Mouse (Mus musculus) kidney, embryonic 15.5 days (tissue): Measurements from ENCODE around the gene Aco2. TPM values are rescaled to one million over a fixed set of nuclear protein-coding genes. Genes with fewer than 3 reads are reported as not detected.

Experiments used
- ATAC-seq: fragments of 200-750 bp; cut with Nextera tagmentation; replicated peaks from 2 replicates; pipeline ENCODE4 v1.8.0; 2017; ENCODE audit warnings: moderate TSS enrichment; ENCODE audit not compliant: low FRiP score
- H3K27ac ChIP-seq: fragments of 300-500 bp; sonication (generic); 2 replicates; pipeline ENCODE4 v1.5.1; 2015; ENCODE audit warnings: mild to moderate bottlenecking, inconsistent platforms
- H3K27me3 ChIP-seq: fragments of 300-500 bp; sonication (generic); 2 replicates; pipeline ENCODE4 v1.6.1; 2015; ENCODE audit warnings: inconsistent platforms
- H3K36me3 ChIP-seq: fragments of 300-500 bp; sonication (generic); 2 replicates; pipeline ENCODE4 v1.6.1; 2015; ENCODE audit warnings: inconsistent platforms
- H3K4me1 ChIP-seq: fragments of 300-500 bp; sonication (generic); 2 replicates; pipeline ENCODE4 v1.6.1; 2015; ENCODE audit warnings: inconsistent platforms
- H3K4me2 ChIP-seq: fragments of 300-500 bp; sonication (generic); 2 replicates; pipeline ENCODE4 v1.6.1; 2015; ENCODE audit warnings: moderate library complexity, mild to moderate bottlenecking, inconsistent platforms
- H3K4me3 ChIP-seq: fragments of 300-500 bp; sonication (generic); replicated peaks from 2 replicates; pipeline ENCODE4 v1.5.1; 2015; ENCODE audit warnings: mild to moderate bottlenecking, inconsistent platforms
- H3K9ac ChIP-seq: fragments of 300-500 bp; sonication (generic); 2 replicates; pipeline ENCODE4 v1.6.1; 2015; ENCODE audit warnings: mild to moderate bottlenecking, inconsistent platforms
- H3K9me3 ChIP-seq: fragments of 300-500 bp; sonication (generic); replicated peaks from 2 replicates; pipeline ENCODE4 v1.6.1; 2016; ENCODE audit warnings: inconsistent platforms
- WGBS: fragments of 180-500 bp; shearing (Covaris S2); methylation state at CpG from one replicate; pipeline ENCODE4 v1.1.7; 2015; ENCODE audit warnings: mixed read lengths; 5-methylcytosine and 5-hydroxymethylcytosine counted together
- polyA plus RNA-seq: library from polyadenylated mRNA; unstranded; fragments of >200 nt; fragmentation: Nextera tagmentation; extraction: Ambion mirVana; gene quantifications from 2 replicates; pipeline ENCODE4 v1.2.1, GENCODE M21; 2015

Gene Aco2
- polyA plus RNA-seq, 1 experiment from 2014 or later = 224 TPM

- H3K4me2 ChIP-seq = peak overlapping the region; percentile 63
- peaks cover 6% of the 10 kb centered on the region for H3K27me3 ChIP-seq
- H3K36me3 ChIP-seq = no peaks in the 10 kb centered on the region
- peaks cover 46% of the 10 kb centered on the region for H3K4me1 ChIP-seq
- ATAC-seq = no peak
- H3K4me3 ChIP-seq = no peak overlapping the region
- WGBS = 59% methylated on average over 10 of the region's 10 CpGs
- H3K9me3 ChIP-seq = no peaks in the 10 kb centered on the region
- no peak overlapping the region for H3K9ac ChIP-seq
- H3K27ac ChIP-seq = peak overlapping the region; percentile 13; the same call in 1 of the 2 replicates
Observed at GRCm38 (mm10) chr15:81835007-81835880, 36.9 kb upstream of the Aco2 start.

- peak overlapping the region; percentile 73 for H3K27ac ChIP-seq
- peak overlapping the region; percentile 37 for H3K4me3 ChIP-seq
- no peaks in the 10 kb centered on the region for H3K36me3 ChIP-seq
- no peaks in the 10 kb centered on the region for H3K9me3 ChIP-seq
- peaks cover 41% of the 10 kb centered on the region for H3K4me1 ChIP-seq
- peak overlapping the region; percentile 63 for H3K4me2 ChIP-seq
- peak overlapping the region; percentile 45 for H3K9ac ChIP-seq
- peaks cover 6% of the 10 kb centered on the region for H3K27me3 ChIP-seq
- WGBS = 2% methylated on average over 33 of the region's 33 CpGs
- peak; percentile 91 for ATAC-seq
Observed at GRCm38 (mm10) chr15:81836124-81836821, 35.8 kb upstream of the Aco2 start.

- peak overlapping the region; percentile 37; the same call in 1 of the 2 replicates for H3K4me3 ChIP-seq
- 64% methylated on average over 7 of the region's 7 CpGs for WGBS
Observed at GRCm38 (mm10) chr15:81836966-81837920, 34.9 kb upstream of the Aco2 start.

GRCm38 (mm10) chr15:81838554-81839235, 33.4 kb upstream of the Aco2 start:
- no peak overlapping the region for H3K9ac ChIP-seq
- no peaks in the 10 kb centered on the region for H3K9me3 ChIP-seq
- peaks cover 37% of the 10 kb centered on the region for H3K4me1 ChIP-seq
- H3K4me3 ChIP-seq = no peak overlapping the region
- no peak overlapping the region for H3K4me2 ChIP-seq
- WGBS = 68% methylated on average over 14 of the region's 14 CpGs
- no peak overlapping the region for H3K27ac ChIP-seq
- no peaks in the 10 kb centered on the region for H3K36me3 ChIP-seq
- no peak for ATAC-seq
- peaks cover 6% of the 10 kb centered on the region for H3K27me3 ChIP-seq

More at GRCm38 (mm10) chr15:81836966-81837920, 34.9 kb upstream of the Aco2 start:
- no peaks in the 10 kb centered on the region for H3K9me3 ChIP-seq
- no peak for ATAC-seq
- 0 out of 2 replicates have a peak overlapping the region, but pooled peaks have one; percentile 73 for H3K27ac ChIP-seq
- H3K36me3 ChIP-seq = no peaks in the 10 kb centered on the region
- H3K4me2 ChIP-seq = peak overlapping the region; percentile 63; the same call in 1 of the 2 replicates
- H3K4me1 ChIP-seq = peaks cover 37% of the 10 kb centered on the region
- H3K27me3 ChIP-seq = peaks cover 6% of the 10 kb centered on the region
- no peak overlapping the region for H3K9ac ChIP-seq

- WGBS = 62% methylated on average over 5 of the region's 5 CpGs
- Histone ChIP-seq H3K9me3 (no peaks in the 10 kb centered on the region), H3K36me3 (no peaks in the 10 kb centered on the region), H3K27me3 (peaks cover 6% of the 10 kb centered on the region), H3K4me1 (peaks cover 32% of the 10 kb centered on the region), H3K4me2 (no peak overlapping the region), H3K27ac (no peak overlapping the region), H3K4me3 (no peak overlapping the region), H3K9ac (no peak overlapping the region)
- ATAC-seq = no peak
Observed at GRCm38 (mm10) chr15:81839634-81840033, 32.5 kb upstream of the Aco2 start.

- no peak overlapping the region for H3K9ac ChIP-seq
- no peak for ATAC-seq
- H3K36me3 ChIP-seq = no peaks in the 10 kb centered on the region
- peaks cover 4% of the 10 kb centered on the region for H3K27me3 ChIP-seq
- no peaks in the 10 kb centered on the region for H3K9me3 ChIP-seq
- H3K4me1 ChIP-seq = peaks cover 36% of the 10 kb centered on the region
- no peak overlapping the region for H3K4me2 ChIP-seq
- H3K4me3 ChIP-seq = no peak overlapping the region
- H3K27ac ChIP-seq = no peak overlapping the region
- whole genome bisulfite sequencing = 83% methylated on average over 7 of the region's 7 CpGs
Observed at GRCm38 (mm10) chr15:81840306-81840705, 31.8 kb upstream of the Aco2 start.

- Histone ChIP-seq H3K27ac (no peak overlapping the region), H3K4me1 (peaks cover 35% of the 10 kb centered on the region), H3K36me3 (peaks cover 8% of the 10 kb centered on the region), H3K27me3 (no peaks in the 10 kb centered on the region), H3K4me3 (no peak overlapping the region), H3K4me2 (no peak overlapping the region), H3K9ac (no peak overlapping the region), H3K9me3 (no peaks in the 10 kb centered on the region)
- ATAC-seq = no peak
- 91% methylated on average over 7 of the region's 7 CpGs for WGBS
Observed at GRCm38 (mm10) chr15:81842275-81842674, 29.8 kb upstream of the Aco2 start.

- Histone ChIP-seq H3K4me2 (no peak overlapping the region), H3K4me3 (no peak overlapping the region), H3K27ac (peak overlapping the region; percentile 79), H3K4me1 (peaks cover 23% of the 10 kb centered on the region), H3K9ac (no peak overlapping the region), H3K27me3 (no peaks in the 10 kb centered on the region), H3K36me3 (peaks cover 30% of the 10 kb centered on the region), H3K9me3 (no peaks in the 10 kb centered on the region)
- 55% methylated on average over 5 of the region's 5 CpGs for WGBS
- ATAC-seq = 0 out of 2 replicates have a peak, but pooled peaks have one; percentile 35
Observed at GRCm38 (mm10) chr15:81845033-81845625, 27.0 kb upstream of the Aco2 start.

- peak; percentile 53; the same call in 1 of the 2 replicates for ATAC-seq
- Histone ChIP-seq H3K27ac (peak overlapping the region; percentile 79), H3K4me2 (no peak overlapping the region), H3K4me1 (peaks cover 23% of the 10 kb centered on the region), H3K4me3 (no peak overlapping the region), H3K9me3 (no peaks in the 10 kb centered on the region), H3K9ac (no peak overlapping the region), H3K27me3 (no peaks in the 10 kb centered on the region), H3K36me3 (peaks cover 36% of the 10 kb centered on the region)
- 22% methylated on average over 4 of the region's 4 CpGs for WGBS
Observed at GRCm38 (mm10) chr15:81845724-81846123, 26.4 kb upstream of the Aco2 start.

- Histone ChIP-seq H3K27ac (no peak overlapping the region), H3K27me3 (no peaks in the 10 kb centered on the region), H3K4me2 (no peak overlapping the region), H3K4me3 (no peak overlapping the region), H3K4me1 (peaks cover 23% of the 10 kb centered on the region), H3K9ac (no peak overlapping the region), H3K9me3 (no peaks in the 10 kb centered on the region), H3K36me3 (peaks cover 47% of the 10 kb centered on the region)
- ATAC-seq = no peak
- WGBS = 84% methylated on average over 9 of the region's 9 CpGs
Observed at GRCm38 (mm10) chr15:81846755-81847154, 25.4 kb upstream of the Aco2 start.

- no peak overlapping the region for H3K4me3 ChIP-seq
- no peak for ATAC-seq
- no peak overlapping the region for H3K27ac ChIP-seq
- peaks cover 51% of the 10 kb centered on the region for H3K36me3 ChIP-seq
- peaks cover 23% of the 10 kb centered on the region for H3K4me1 ChIP-seq
- H3K9ac ChIP-seq = no peak overlapping the region
- H3K4me2 ChIP-seq = no peak overlapping the region
- H3K9me3 ChIP-seq = no peaks in the 10 kb centered on the region
- H3K27me3 ChIP-seq = no peaks in the 10 kb centered on the region
- 93% methylated on average over 4 of the region's 4 CpGs for WGBS
Observed at GRCm38 (mm10) chr15:81847161-81847560, 24.9 kb upstream of the Aco2 start.
